Mouse (Mus musculus) CH12.LX (cell line): ENCODE measurements around the gene Tmem41b.

ENCODE experiments used
- CHD1 ChIP-seq: IDR thresholded peaks from 2 replicates; pipeline ENCODE4 v1.6.1; 2012; ENCODE audit warnings: low read depth, low read length, improper control_type of control experiment, inconsistent platforms
- CHD2 ChIP-seq: IDR thresholded peaks from 2 replicates; pipeline ENCODE4 v1.6.1; 2011; ENCODE audit warnings: low read length, improper control_type of control experiment
- CTCF ChIP-seq, 2 experiments: IDR thresholded peaks in 1 of 2; conservative IDR thresholded peaks in 1 of 2; 2 replicates each; pipeline ENCODE4 v1.5.1; 2011 to 2012; ENCODE audit warnings: low read depth in 2 of 2, low read length in 2 of 2, improper control_type of control experiment in 1 of 2, inconsistent platforms in 1 of 2, mild to moderate bottlenecking in 1 of 2, moderate library complexity in 1 of 2
- E2F4 ChIP-seq: IDR thresholded peaks from 2 replicates; pipeline ENCODE4 v1.6.1; 2011; ENCODE audit warnings: low read depth, low read length, improper control_type of control experiment; ENCODE audit not compliant: insufficient replicate concordance
- HCFC1 ChIP-seq: IDR thresholded peaks from 2 replicates; pipeline ENCODE4 v1.6.1; 2012; ENCODE audit warnings: low read depth, mild to moderate bottlenecking, inconsistent platforms, low read length, improper control_type of control experiment
- IRF4 ChIP-seq: IDR thresholded peaks from 2 replicates; pipeline ENCODE4 v1.6.1; 2014; ENCODE audit warnings: low read depth, mild to moderate bottlenecking, inconsistent platforms, low read length, improper control_type of control experiment
- JUND ChIP-seq: conservative IDR thresholded peaks from 2 replicates; pipeline ENCODE4 v1.6.1; 2011; ENCODE audit warnings: low read depth, low read length, improper control_type of control experiment
- NELFE ChIP-seq: IDR thresholded peaks from 2 replicates; pipeline ENCODE4 v1.6.1; 2011; ENCODE audit warnings: low read depth, low read length, improper control_type of control experiment
- PAX5 ChIP-seq: IDR thresholded peaks from 2 replicates; pipeline ENCODE4 v1.6.1; 2012; ENCODE audit warnings: low read length, inconsistent platforms, mixed read lengths
- POLR2A ChIP-seq: IDR thresholded peaks from 2 replicates; pipeline ENCODE4 v1.6.1; 2011; ENCODE audit warnings: low read depth, mild to moderate bottlenecking, improper control_type of control experiment, low read length
- USF2 ChIP-seq: conservative IDR thresholded peaks from 2 replicates; pipeline ENCODE4 v1.6.1; 2011; ENCODE audit warnings: low read depth, low read length, improper control_type of control experiment
- ZMIZ1 ChIP-seq: IDR thresholded peaks from 2 replicates; pipeline ENCODE4 v1.6.1; 2012; ENCODE audit warnings: low read depth, mild to moderate bottlenecking, inconsistent platforms, low read length, improper control_type of control experiment

DNA sequence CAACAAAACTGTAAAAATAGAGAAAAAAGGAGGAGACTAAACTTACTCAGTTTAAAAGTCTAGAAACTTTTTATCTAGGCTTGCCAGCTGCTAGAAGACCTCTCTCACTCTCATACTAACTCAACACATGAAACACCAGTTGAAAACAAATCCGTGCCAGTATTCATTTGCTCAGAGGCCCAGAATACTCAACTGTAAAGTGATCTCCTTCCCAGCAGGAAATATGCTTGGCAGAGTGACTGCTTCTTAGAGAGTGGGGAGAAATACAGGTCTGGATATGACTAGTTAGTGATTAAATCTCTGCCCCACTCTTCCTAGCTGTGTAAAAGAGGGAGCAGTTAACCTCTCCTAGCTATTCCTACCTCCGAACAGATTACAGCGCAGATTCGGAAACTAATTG lies 24.1 kb downstream of the Tmem41b start:
- TF ChIP-seq CHD2 (no peak), POLR2A (no peak), CHD1 (no peak), E2F4 (no peak), CTCF (conservative IDR thresholded peaks at IDR 0.05 in 1 of 2, IDR thresholded peaks at IDR 0.05 in 1 of 2; ENCODE audit: low read depth in 2 of 2, low read length in 2 of 2) (no peak), ZMIZ1 (no peak), USF2 (no peak), JUND (no peak), NELFE (no peak), IRF4 (no peak), PAX5 (no peak), HCFC1 (no peak)
